Mouse (Mus musculus) G1E (cell line): ENCODE data around the gene Glb1. TPM values are rescaled to one million over a fixed set of nuclear protein-coding genes. Genes with fewer than 3 reads are reported as not detected.
"Not testable (repeated sequence)": the region's sequence is repeated elsewhere in the genome, so short reads cannot be mapped to it uniquely, and the experiment has no call there.

Experiments used
- ATAC-seq: 2 replicates; pipeline ENCODE4 v1.8.0; 2016; ENCODE audit warnings: mild to moderate bottlenecking; ENCODE audit not compliant: insufficient number of reproducible peaks, poor library complexity, low FRiP score, severe bottlenecking; ENCODE audit errors: extremely low read depth
- DNase-seq: peaks from one replicate; pipeline ENCODE4 v3.0.0; 2012; ENCODE audit warnings: low spot score
- H3K27me3 ChIP-seq: 2 replicates; pipeline ENCODE4 v1.6.1; 2012; ENCODE audit warnings: mild to moderate bottlenecking, low read length, inconsistent platforms; ENCODE audit not compliant: insufficient read depth
- H3K36me3 ChIP-seq: replicated peaks from 2 replicates; pipeline ENCODE3; 2012; ENCODE audit warnings: mild to moderate bottlenecking, inconsistent platforms
- H3K4me1 ChIP-seq: 2 replicates; pipeline ENCODE4 v1.6.1; 2012; ENCODE audit warnings: low read depth, low read length, inconsistent platforms, mixed read lengths; ENCODE audit not compliant: insufficient read depth
- H3K4me3 ChIP-seq: 2 replicates; pipeline ENCODE4 v1.5.1; 2012; ENCODE audit warnings: low read depth, mild to moderate bottlenecking, inconsistent platforms, low read length, moderate library complexity, mixed read lengths
- H3K9me3 ChIP-seq: replicated peaks from 2 replicates; pipeline ENCODE4 v1.6.1; 2012; ENCODE audit warnings: inconsistent platforms
- CTCF ChIP-seq: IDR thresholded peaks from 2 replicates; pipeline ENCODE4 v1.5.1; 2012; ENCODE audit warnings: low read depth, low read length, inconsistent platforms, mixed read lengths
- GATA1 ChIP-seq: IDR thresholded peaks from 2 replicates; pipeline ENCODE4 v1.6.1; 2012; ENCODE audit warnings: borderline replicate concordance, low read length, inconsistent platforms, mixed read lengths
- GATA2 ChIP-seq: IDR thresholded peaks from 2 replicates; pipeline ENCODE4 v1.6.1; 2012; ENCODE audit warnings: low read depth, low read length, inconsistent platforms, borderline replicate concordance
- POLR2AphosphoS5 ChIP-seq: IDR thresholded peaks from 2 replicates; pipeline ENCODE4 v1.6.1; 2012; ENCODE audit warnings: low read depth, low read length, inconsistent platforms; ENCODE audit not compliant: insufficient replicate concordance
- TAL1 ChIP-seq: conservative IDR thresholded peaks from 2 replicates; pipeline ENCODE4 v1.6.1; 2012; ENCODE audit warnings: low read depth, low read length, inconsistent platforms, mixed read lengths
- polyA plus RNA-seq: library from polyadenylated mRNA; stranded (reverse); fragments of >175 nt; gene quantifications from 2 replicates; pipeline ENCODE4 v1.2.3, GENCODE M21; 2012
- total RNA-seq, 2 experiments: library from RNA; stranded (forward) in 1 of 2; stranded (reverse) in 1 of 2; fragments of 200-1000 nt in 1 of 2; fragments of >200 nt in 1 of 2; fragmentation: Nextera tagmentation in 1 of 2; gene quantifications; 2 replicates each; pipeline ENCODE4 v1.2.3; 2014 to 2017

The Glb1 gene
- total and polyA plus RNA-seq, 3 experiments: 7.6 to 26.6 (median 21.9) TPM

- Histone ChIP-seq H3K9me3 (peaks cover 3% of the 10 kb centered on the region; the same call in 1 of the 2 replicates), H3K4me1 (peaks cover 19% of the 10 kb centered on the region), H3K4me3 (no peak overlapping the region), H3K27me3 (no peaks in the 10 kb centered on the region), H3K36me3 (peaks cover 62% of the 10 kb centered on the region)
- DNase-seq (no peak), ATAC-seq (no peak)
- TF ChIP-seq GATA1 (no peak), TAL1 (no peak), GATA2 (no peak), CTCF (no peak), POLR2AphosphoS5 (no peak)
These were observed 13.8 kb upstream of the Glb1 start for GRCm38 (mm10) chr9:114387086-114387485.

DNA sequence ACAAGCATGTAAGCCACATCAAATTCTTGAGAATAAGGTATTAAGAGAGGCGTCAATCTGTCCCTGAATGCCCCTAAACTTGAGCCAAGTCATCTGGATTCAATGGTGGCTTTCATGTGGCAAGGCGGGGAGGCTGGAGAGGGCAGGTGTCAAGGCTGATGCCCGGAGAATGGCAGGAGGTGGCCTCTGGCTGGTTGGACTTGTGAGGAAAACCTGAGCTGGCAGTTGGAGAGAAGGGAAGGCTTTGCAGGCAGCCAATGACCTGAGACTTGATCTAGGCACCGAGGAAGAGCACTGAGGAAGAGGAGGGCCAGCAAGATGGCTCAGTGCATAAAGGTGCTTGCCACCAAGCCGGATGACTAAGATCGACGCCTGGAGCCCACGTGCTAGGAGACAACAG is 12.6 kb upstream of the Glb1 start:
- Histone ChIP-seq H3K27me3 (no peaks in the 10 kb centered on the region), H3K4me3 (no peak overlapping the region), H3K36me3 (peaks cover 51% of the 10 kb centered on the region), H3K9me3 (peaks cover 3% of the 10 kb centered on the region; the same call in 1 of the 2 replicates), H3K4me1 (peaks cover 19% of the 10 kb centered on the region)
- ATAC-seq (no peak), DNase-seq (no peak)
- TF ChIP-seq POLR2AphosphoS5 (no peak), TAL1 (no peak), CTCF (no peak), GATA2 (no peak), GATA1 (no peak)

DNA sequence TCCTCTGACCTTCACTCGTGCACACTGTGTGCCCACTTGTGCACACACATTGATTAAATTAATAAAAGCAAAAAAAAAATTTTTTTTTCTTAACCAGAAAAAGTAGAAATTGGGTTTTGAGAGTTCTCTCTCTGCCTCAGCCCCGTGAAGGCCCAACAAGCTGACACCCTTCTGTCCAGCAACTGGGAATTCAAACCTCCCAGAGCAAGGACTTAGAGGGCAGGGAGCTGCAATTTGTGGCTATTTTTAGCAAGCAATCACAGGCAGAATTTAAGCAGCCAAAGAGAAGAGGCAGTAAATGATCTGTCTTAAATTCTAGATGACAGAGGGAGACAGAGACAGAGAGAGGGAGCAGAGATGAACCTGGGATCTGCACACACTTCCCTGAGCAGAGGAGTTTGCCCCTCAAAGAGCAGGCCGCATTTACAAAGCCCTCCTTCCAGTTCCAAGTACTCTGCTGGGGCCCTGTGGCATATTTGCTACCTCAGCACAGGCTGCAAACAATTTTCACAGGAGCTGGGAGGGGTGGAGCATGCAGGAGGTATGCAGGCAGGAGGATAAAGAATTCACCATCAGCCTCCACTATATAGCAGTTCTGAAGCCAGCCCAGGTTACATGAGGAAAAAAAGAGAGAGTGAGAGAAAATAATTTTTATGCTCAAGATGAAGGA is 12.0 kb upstream of the Glb1 start:
- H3K4me1 ChIP-seq: peaks cover 23% of the 10 kb centered on the region
- no peak for ATAC-seq
- peaks cover 3% of the 10 kb centered on the region; the same call in 1 of the 2 replicates for H3K9me3 ChIP-seq
- H3K36me3 ChIP-seq: peaks cover 47% of the 10 kb centered on the region
- H3K27me3 ChIP-seq: no peaks in the 10 kb centered on the region
- H3K4me3 ChIP-seq: no peak overlapping the region
- no peak for TF ChIP-seq GATA1
- TF ChIP-seq CTCF: no peak
- TF ChIP-seq TAL1: no peak
- no peak for TF ChIP-seq GATA2
- no peak for DNase-seq

DNA sequence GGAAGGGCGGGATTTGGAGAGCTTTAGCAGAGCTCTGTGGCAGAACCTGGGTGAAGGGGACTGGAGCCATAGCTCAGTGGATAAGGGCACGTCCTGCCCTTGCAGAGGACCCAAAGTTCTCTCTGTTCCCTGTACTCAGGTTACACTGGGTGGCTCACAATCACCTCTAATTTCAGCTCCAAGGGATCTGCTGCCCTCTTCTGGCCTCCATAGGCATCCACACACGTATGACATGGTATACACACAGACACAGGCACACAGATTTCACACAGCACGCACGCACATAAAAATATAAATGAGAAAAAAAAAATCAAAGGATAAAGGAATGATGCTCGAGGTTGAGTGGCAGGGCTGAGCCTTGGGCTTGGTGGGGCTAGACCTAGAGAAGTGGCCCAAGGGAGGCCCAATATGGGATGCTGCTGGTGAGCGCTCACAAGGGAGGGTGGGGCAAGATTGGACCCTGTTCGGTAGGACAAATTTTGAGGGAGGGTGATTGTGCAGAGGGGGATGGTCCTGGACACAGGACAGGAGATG is 11.4 kb upstream of the Glb1 start:
- H3K4me3 ChIP-seq: peak overlapping the region; percentile 94; the same call in 1 of the 2 replicates
- ATAC-seq (no peak), DNase-seq (no peak)
- TF ChIP-seq TAL1 (no peak), GATA2 (no peak), GATA1 (no peak), POLR2AphosphoS5 (no peak), CTCF (no peak)
- H3K9me3 ChIP-seq: peaks cover 3% of the 10 kb centered on the region; the same call in 1 of the 2 replicates
- H3K36me3 ChIP-seq: peaks cover 41% of the 10 kb centered on the region
- no peaks in the 10 kb centered on the region for H3K27me3 ChIP-seq
- peaks cover 29% of the 10 kb centered on the region for H3K4me1 ChIP-seq

DNA sequence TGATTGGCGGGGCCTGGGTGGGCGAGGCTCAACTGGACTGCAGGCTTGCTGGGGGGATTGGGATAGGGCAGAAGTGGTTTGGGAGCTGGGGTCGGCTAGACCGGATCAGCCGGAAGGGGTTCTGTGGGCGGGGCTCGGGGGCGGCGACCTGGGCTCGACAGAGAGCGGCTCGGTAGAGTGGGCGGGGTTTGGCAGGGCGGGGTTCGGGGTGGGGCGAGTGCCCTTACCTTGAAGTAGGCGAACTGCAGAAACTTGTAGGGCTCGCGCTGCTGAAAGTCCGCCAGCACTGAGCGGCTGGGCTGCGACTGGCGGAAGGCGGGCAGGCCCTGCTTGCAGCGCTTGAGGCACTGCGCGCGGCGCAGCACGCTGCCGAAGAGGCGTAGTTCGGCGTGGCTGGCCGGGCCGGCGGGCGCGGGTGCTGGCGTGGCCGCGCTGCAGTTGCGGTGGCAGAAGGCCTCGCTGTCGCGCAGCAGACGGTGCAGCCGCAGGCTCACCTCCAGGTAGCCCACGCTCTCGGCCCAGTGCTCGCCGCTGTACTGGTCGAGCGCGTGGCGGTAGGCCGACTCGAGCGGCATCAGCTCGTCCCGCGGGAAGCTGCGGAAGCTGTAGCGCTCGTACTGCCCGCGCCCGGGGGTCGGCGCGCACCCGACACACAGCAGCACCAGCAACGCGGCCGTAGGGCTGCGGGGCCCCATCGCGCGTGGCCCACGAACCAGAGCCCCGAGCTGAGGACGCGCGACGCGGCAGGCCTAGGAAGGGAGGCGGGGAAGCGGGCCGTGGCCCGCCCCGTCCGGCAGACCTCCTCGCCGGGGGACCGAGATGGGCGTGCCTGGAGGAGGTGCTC is 10.7 kb upstream of the Glb1 start, which contains the start of gene Crtap:
Gene Crtap (minus strand): TSS at position 771 of the 844 bp plus-strand sequence.
- peak within 1 kb of the TSS; percentile 94 for H3K4me3 ChIP-seq
- ATAC-seq (peak; percentile 72), DNase-seq (peak; percentile 76)
- H3K9me3 ChIP-seq: peaks cover 3% of the 10 kb centered on the region; the same call in 1 of the 2 replicates
- peaks cover 34% of the 10 kb centered on the region for H3K36me3 ChIP-seq
- no peaks in the 10 kb centered on the region for H3K27me3 ChIP-seq
- TF ChIP-seq TAL1 (no peak), GATA1 (no peak), GATA2 (no peak), POLR2AphosphoS5 (no peak), CTCF (no peak)
- H3K4me1 ChIP-seq: peaks cover 36% of the 10 kb centered on the region

DNA sequence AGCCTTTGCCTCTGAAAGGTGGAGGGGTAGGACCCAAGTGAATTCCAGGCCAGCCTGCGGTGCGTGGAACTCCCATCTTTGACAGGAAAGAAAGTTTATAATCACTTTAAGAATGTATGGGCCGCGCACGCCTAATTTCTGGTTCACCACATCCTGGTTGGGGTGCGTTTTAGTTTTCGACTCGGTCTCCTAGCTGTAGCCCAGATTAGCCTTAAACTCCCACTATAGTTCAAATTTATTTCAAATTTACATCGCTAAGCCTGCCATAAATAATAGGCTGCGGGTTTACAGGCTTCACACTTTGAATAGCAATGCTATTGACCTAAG is 10.2 kb upstream of the Glb1 start:
- peaks cover 41% of the 10 kb centered on the region for H3K4me1 ChIP-seq
- H3K36me3 ChIP-seq: peaks cover 28% of the 10 kb centered on the region
- TF ChIP-seq TAL1 (no peak), CTCF (no peak), GATA2 (no peak), POLR2AphosphoS5 (no peak), GATA1 (no peak)

DNA sequence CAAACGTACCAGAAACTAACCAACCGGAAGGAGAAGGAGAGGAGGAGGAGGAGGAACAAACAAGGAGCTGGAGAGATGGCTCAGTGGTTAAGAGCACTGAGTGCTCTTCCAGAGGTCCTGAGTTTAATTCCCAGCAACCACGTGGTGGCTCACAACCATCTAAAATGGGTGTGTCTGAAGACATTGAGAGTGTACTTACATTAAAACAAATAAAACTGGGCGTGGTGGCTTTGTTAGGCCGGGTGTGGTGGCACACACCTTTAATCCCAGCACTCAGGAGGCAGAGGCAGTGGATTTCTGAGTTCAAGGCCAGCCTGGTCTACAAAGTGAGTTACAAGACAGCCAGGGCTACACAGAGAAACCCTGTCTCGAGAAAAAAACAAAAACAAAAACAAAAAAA is 6.7 kb upstream of the Glb1 start:
- H3K4me3 ChIP-seq, H3K27me3 ChIP-seq, DNase-seq, H3K36me3 ChIP-seq, ATAC-seq, H3K9me3 ChIP-seq: not testable (repeated sequence)
- H3K4me1 ChIP-seq: peaks cover 38% of the 10 kb centered on the region

More for the DNA sequence above, 10.2 kb upstream of the Glb1 start:
- H3K9me3 ChIP-seq: peaks cover 3% of the 10 kb centered on the region; the same call in 1 of the 2 replicates
- ATAC-seq (no peak), DNase-seq (no peak)
- H3K27me3 ChIP-seq: no peaks in the 10 kb centered on the region
- peak overlapping the region; percentile 94 for H3K4me3 ChIP-seq
